Mouse (Mus musculus) 3134 (cell line): ENCODE data around the gene Klhdc8b.

Experiments used
- DNase-seq: peaks from one replicate; pipeline ENCODE4 v3.0.0-alpha.2; 2011; ENCODE audit warnings: low spot score; ENCODE audit not compliant: insufficient read length; ENCODE audit errors: extremely low read depth

The Klhdc8b gene

GRCm38 (mm10) chr9:108481520-108482210 is 20.3 kb upstream of the Klhdc8b start:
- no peak for DNase-seq

- DNase-seq: no peak
Observed at GRCm38 (mm10) chr9:108480813-108481519, 19.6 kb upstream of the Klhdc8b start.

- peak; percentile 78 for DNase-seq
Observed at GRCm38 (mm10) chr9:108479721-108480351, 18.5 kb upstream of the Klhdc8b start, which contains the start of gene Lamb2. Gene Lamb2, plus strand, starts transcription at chr9:108479736.

- DNase-seq: peak; percentile 56
Observed at GRCm38 (mm10) chr9:108479241-108479640, 17.9 kb upstream of the Klhdc8b start.

GRCm38 (mm10) chr9:108478638-108479156 is 17.3 kb upstream of the Klhdc8b start:
- DNase-seq: peak; percentile 92

- no peak for DNase-seq
Observed at GRCm38 (mm10) chr9:108474528-108474927, 13.1 kb upstream of the Klhdc8b start.

GRCm38 (mm10) chr9:108469845-108470244 is 8.5 kb upstream of the Klhdc8b start:
- no peak for DNase-seq

- no peak for DNase-seq
Observed at GRCm38 (mm10) chr9:108469430-108469829, 8.0 kb upstream of the Klhdc8b start.

GRCm38 (mm10) chr9:108466219-108466618 is 4.8 kb upstream of the Klhdc8b start:
- DNase-seq: no peak

- DNase-seq: no peak
Observed at GRCm38 (mm10) chr9:108463713-108464112, 2.3 kb upstream of the Klhdc8b start.

- DNase-seq: no peak
Observed at GRCm38 (mm10) chr9:108462192-108462591, 811 bp upstream of the Klhdc8b start.

- DNase-seq: no peak
Observed at GRCm38 (mm10) chr9:108461675-108462074, 294 bp upstream of the Klhdc8b start.

GRCm38 (mm10) chr9:108460319-108461178 is 832 bp downstream of the Klhdc8b start, which contains the start of gene Ccdc71:
Gene Ccdc71, plus strand, starts transcription at chr9:108460527.
- DNase-seq: peak; percentile 85

- no peak for DNase-seq
Observed at GRCm38 (mm10) chr9:108459939-108460318, 1.5 kb downstream of the Klhdc8b start.

GRCm38 (mm10) chr9:108456953-108457352 is 4.4 kb downstream of the Klhdc8b start:
- no peak for DNase-seq

- no peak for DNase-seq
Observed at GRCm38 (mm10) chr9:108455747-108456571, 5.4 kb downstream of the Klhdc8b start.

GRCm38 (mm10) chr9:108454429-108454828 is 7.0 kb downstream of the Klhdc8b start:
- DNase-seq: no peak

GRCm38 (mm10) chr9:108453458-108453857 is 7.9 kb downstream of the Klhdc8b start:
- DNase-seq: no peak

- no peak for DNase-seq
Observed at GRCm38 (mm10) chr9:108452911-108453310, 8.5 kb downstream of the Klhdc8b start.
